Mouse (Mus musculus) C3H10T1/2 (cell line): ENCODE results near the gene Mucl3. TPM values are rescaled to one million over a fixed set of nuclear protein-coding genes. Genes with fewer than 3 reads are reported as not detected.

Experiments
- polyA plus RNA-seq, 2 experiments: library from polyadenylated mRNA; unstranded; fragments of >200 nt; fragmentation: generic; extraction: Trizol; gene quantifications; one replicate each; pipeline ENCODE4 v1.2.1; 2012; ENCODE audit warnings: missing spikeins in 2 of 2

Gene Mucl3
- under 1 TPM in 1 of 2 experiments, not detected in 1; 0.01 TPM for polyA plus RNA-seq

GRCm38 (mm10) chr17:35643609-35644236, at the start of gene Mucl3:
Gene Mucl3, minus strand, starts transcription at chr17:35643695.

GRCm38 (mm10) chr17:35673416-35674035, 30.0 kb upstream of the Mucl3 start, which contains the start of gene Gtf2h4:
Gene Gtf2h4, minus strand, starts transcription at chr17:35673739.

GRCm38 (mm10) chr17:35667334-35668065, 24.0 kb upstream of the Mucl3 start, which contains the start of gene Vars2:
Gene Vars2, minus strand, starts transcription at chr17:35667592.

GRCm38 (mm10) chr17:35626537-35626936, 17.0 kb downstream of the Mucl3 start, which contains the start of gene Gm9573:
Gene Gm9573, minus strand, starts transcription at chr17:35626637.

GRCm38 (mm10) chr17:35601249-35601648, 42.2 kb downstream of the Mucl3 start, which contains the start of gene Sfta2:
Gene Sfta2, plus strand, starts transcription at chr17:35601549.

Other genes with a start within 250 kb of the Mucl3 start
- gene H2-Q6, start 218.8 kb downstream of the Mucl3 start, polyA plus RNA-seq = under 1 TPM in 1 of 2 experiments, not detected in 1; 0.05 TPM
- gene H2-Q7, start 204.5 kb downstream of the Mucl3 start, polyA plus RNA-seq = under 1 TPM; 0.05 to 0.31 TPM
- gene H2-Q10, start 173.6 kb downstream of the Mucl3 start, polyA plus RNA-seq = under 1 TPM in 1 of 2 experiments, not detected in 1; 0.01 TPM
- gene Pou5f1, start 137.7 kb downstream of the Mucl3 start, polyA plus RNA-seq = not detected
- 10 to 100 TPM; 50.1 to 69.1 TPM for gene Tcf19, start 126.9 kb downstream of the Mucl3 start, polyA plus RNA-seq
- 10 to 100 TPM; 22.4 to 23.7 TPM for gene Cchcr1, start 126.6 kb downstream of the Mucl3 start, polyA plus RNA-seq
- gene Psors1c2, start 110.5 kb downstream of the Mucl3 start, polyA plus RNA-seq = under 1 TPM; 0.05 to 0.59 TPM
- 10 to 100 TPM in 1 of 2 experiments, 1 to 10 TPM in 1; 4.7 to 32.6 TPM for gene Cdsn, start 91.6 kb downstream of the Mucl3 start, polyA plus RNA-seq
- not detected for gene 2300002M23Rik, start 76.2 kb downstream of the Mucl3 start, polyA plus RNA-seq
- gene Sfta2, start 42.1 kb downstream of the Mucl3 start, polyA plus RNA-seq = not detected
- not detected for gene Gm9573, start 17.1 kb downstream of the Mucl3 start, polyA plus RNA-seq
- gene Vars2, start 23.9 kb upstream of the Mucl3 start, polyA plus RNA-seq = 10 to 100 TPM; 10.3 to 17.1 TPM
- gene Gtf2h4, start 30.0 kb upstream of the Mucl3 start, polyA plus RNA-seq = 10 to 100 TPM; 37.3 to 43.3 TPM
- gene Ddr1, start 60.9 kb upstream of the Mucl3 start, polyA plus RNA-seq = 10 to 100 TPM; 13.6 to 77.1 TPM
- 10 to 100 TPM; 26.7 to 55.4 TPM for gene Ier3, start 178.0 kb upstream of the Mucl3 start, polyA plus RNA-seq
- gene Flot1, start 179.5 kb upstream of the Mucl3 start, polyA plus RNA-seq = 10 to 100 TPM; 40.2 to 78.8 TPM
- gene Tubb5, start 194.6 kb upstream of the Mucl3 start, polyA plus RNA-seq = 1,000 to 10,000 TPM; 1,640 to 1,875 TPM
- gene Mdc1, start 197.8 kb upstream of the Mucl3 start, polyA plus RNA-seq = 10 to 100 TPM in 1 of 2 experiments, 1 to 10 TPM in 1; 2.4 to 13.5 TPM
- 10 to 100 TPM; 24.6 to 60.0 TPM for gene Nrm, start 217.6 kb upstream of the Mucl3 start, polyA plus RNA-seq
- 10 to 100 TPM; 72.4 to 92.4 TPM for gene Ppp1r18, start 221.9 kb upstream of the Mucl3 start, polyA plus RNA-seq
- 10 to 100 TPM; 47.9 to 54.5 TPM for gene Dhx16, start 236.1 kb upstream of the Mucl3 start, polyA plus RNA-seq